Mouse (Mus musculus) cortical plate, adult 2 months (tissue): ENCODE measurements around the gene Kif1a. TPM values are rescaled to one million over a fixed set of nuclear protein-coding genes. Genes with fewer than 3 reads are reported as not detected.
"Not testable (repeated sequence)": the region's sequence is repeated elsewhere in the genome, so short reads cannot be mapped to it uniquely, and the experiment has no call there.

ENCODE experiments used
- H3K27ac ChIP-seq: fragments of 200-500 bp; 2 replicates; pipeline ENCODE4 v1.5.1; 2012; ENCODE audit warnings: low read length, control low read depth, inconsistent platforms; ENCODE audit not compliant: insufficient read depth
- H3K4me1 ChIP-seq: fragments of 200-500 bp; 2 replicates; pipeline ENCODE4 v1.6.1; 2011; ENCODE audit warnings: low read length; ENCODE audit not compliant: control insufficient read depth, insufficient read depth
- H3K4me3 ChIP-seq: fragments of 200-500 bp; 2 replicates; pipeline ENCODE4 v1.5.1; 2011; ENCODE audit warnings: mild to moderate bottlenecking, low read length, control low read depth; ENCODE audit not compliant: insufficient read depth
- CTCF ChIP-seq: fragments of 200-500 bp; IDR thresholded peaks from 2 replicates; pipeline ENCODE4 v1.5.1; 2011; ENCODE audit warnings: mild to moderate bottlenecking, control low read depth, low read length; ENCODE audit not compliant: insufficient read depth; ENCODE audit errors: extremely low read depth
- POLR2A ChIP-seq: fragments of 200-500 bp; IDR thresholded peaks from 2 replicates; pipeline ENCODE4 v1.6.1; 2011; ENCODE audit warnings: mild to moderate bottlenecking, low read length, control low read depth; ENCODE audit not compliant: insufficient read depth; ENCODE audit errors: extremely low read depth
- polyA plus RNA-seq: library from polyadenylated mRNA; depleted of rRNA; stranded (reverse); fragments of >200 nt; gene quantifications from 2 replicates; pipeline ENCODE4 v1.2.3, GENCODE M21; 2012; rRNA removed

The Kif1a gene
- polyA plus RNA-seq, 1 experiment, result 356 TPM

DNA sequence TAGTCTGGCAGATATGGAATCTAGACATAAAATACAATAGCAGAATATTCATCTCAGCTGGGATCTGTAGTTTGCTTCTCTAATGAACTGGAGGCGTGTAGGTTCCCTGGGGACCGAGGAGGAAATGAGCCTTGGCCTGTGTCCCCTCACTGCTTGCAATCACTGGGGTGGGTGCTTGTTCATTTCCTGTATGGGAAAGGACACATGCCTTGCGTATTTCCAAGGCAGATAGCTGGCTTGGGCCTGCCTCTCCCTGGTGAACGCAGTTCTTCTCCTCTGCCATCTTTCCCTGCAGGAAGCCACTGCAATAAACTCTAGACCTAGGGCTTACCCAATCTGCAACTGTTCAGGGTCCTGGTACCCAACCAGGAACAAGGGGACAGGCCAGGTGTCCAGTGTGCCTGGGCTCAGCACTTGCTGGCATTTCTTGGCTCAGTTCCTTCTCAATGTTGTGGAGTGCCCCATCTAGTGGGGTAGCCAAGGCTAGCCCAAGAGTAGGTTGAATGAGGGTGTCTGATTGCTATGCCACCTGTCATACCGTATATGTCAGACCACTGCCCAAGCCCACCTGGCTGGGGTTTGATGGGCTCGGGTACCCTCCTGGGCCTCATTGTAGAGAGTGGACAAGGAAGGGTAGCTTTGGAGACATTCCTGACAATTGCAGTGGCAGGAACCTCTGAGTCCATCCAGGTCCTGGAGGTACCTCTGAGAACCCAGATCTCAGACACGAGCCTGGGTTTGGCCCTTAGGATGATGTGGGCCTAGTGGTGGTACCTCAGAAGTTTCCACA is 120.5 kb downstream of the Kif1a start:
- H3K4me1 ChIP-seq, result no peaks in the 10 kb centered on the region
- TF ChIP-seq CTCF (no peak), POLR2A (no peak)
- H3K27ac ChIP-seq, result no peak overlapping the region
- no peak overlapping the region for H3K4me3 ChIP-seq

GRCm38 (mm10) chr1:92979073-92979602 is 122.6 kb downstream of the Kif1a start:
- TF ChIP-seq CTCF, result no peak
- TF ChIP-seq POLR2A, result no peak
- no peaks in the 10 kb centered on the region for H3K4me1 ChIP-seq
- H3K27ac ChIP-seq, result no peak overlapping the region
- H3K4me3 ChIP-seq, result no peak overlapping the region

- Histone ChIP-seq H3K4me3 (no peak overlapping the region), H3K4me1 (no peaks in the 10 kb centered on the region), H3K27ac (no peak overlapping the region)
- TF ChIP-seq POLR2A, result no peak
- TF ChIP-seq CTCF, result no peak
Measured at GRCm38 (mm10) chr1:92978645-92979044, 123.1 kb downstream of the Kif1a start.

- Histone ChIP-seq H3K4me1 (no peaks in the 10 kb centered on the region), H3K4me3 (no peak overlapping the region), H3K27ac (no peak overlapping the region)
- TF ChIP-seq CTCF (no peak), POLR2A (no peak)
Measured at GRCm38 (mm10) chr1:92976141-92976566, 125.6 kb downstream of the Kif1a start.

GRCm38 (mm10) chr1:92972854-92973253 is 128.9 kb downstream of the Kif1a start:
- TF ChIP-seq POLR2A, result no peak
- no peak for TF ChIP-seq CTCF
- Histone ChIP-seq H3K4me1 (no peaks in the 10 kb centered on the region), H3K27ac (no peak overlapping the region), H3K4me3 (no peak overlapping the region)

DNA sequence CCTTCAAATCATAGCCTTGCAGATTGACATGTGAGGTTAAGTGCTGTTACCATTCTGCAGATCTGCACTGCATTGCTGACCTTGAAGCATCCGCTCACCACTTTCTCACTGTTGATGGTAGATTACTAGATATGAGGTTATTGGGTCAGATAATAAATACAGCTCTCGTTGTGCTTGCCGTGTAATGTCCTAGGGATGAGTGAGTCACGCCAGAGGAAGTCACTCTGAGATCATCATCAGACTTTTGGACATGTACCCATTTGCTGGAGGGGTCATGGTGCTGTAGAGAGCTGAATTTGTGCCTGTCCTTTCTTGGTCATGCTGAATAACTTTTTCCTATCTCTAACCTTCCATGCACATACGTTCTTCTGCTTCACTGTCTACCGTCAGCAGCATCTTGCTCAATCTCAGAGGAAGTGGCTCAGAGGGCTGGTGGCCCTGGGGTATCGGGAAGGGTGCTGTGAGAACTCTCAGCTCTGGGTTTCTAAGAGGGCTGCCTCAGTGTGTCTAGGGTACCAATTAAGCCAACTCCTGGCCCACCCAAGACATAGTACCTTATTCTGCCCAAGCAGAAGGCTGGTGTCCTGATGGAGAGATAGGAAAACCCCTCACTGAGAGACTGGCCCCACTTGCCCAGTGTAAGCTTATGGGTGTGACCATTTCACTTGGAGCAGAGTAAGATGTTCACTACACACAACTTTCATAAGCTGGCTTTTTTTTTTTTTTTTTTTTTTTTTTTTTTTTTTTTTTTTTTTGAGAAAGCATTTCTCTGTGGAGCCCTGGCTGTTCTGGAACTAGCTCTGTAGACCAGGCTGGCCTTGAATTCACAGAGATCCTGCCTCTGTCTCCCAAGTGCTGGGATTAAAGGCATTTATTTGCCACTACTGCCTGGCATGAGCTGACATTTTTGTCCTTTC is 129.6 kb downstream of the Kif1a start:
- no peak overlapping the region for H3K27ac ChIP-seq
- no peaks in the 10 kb centered on the region for H3K4me1 ChIP-seq
- TF ChIP-seq CTCF (no peak), POLR2A (no peak)
- H3K4me3 ChIP-seq, result no peak overlapping the region

DNA sequence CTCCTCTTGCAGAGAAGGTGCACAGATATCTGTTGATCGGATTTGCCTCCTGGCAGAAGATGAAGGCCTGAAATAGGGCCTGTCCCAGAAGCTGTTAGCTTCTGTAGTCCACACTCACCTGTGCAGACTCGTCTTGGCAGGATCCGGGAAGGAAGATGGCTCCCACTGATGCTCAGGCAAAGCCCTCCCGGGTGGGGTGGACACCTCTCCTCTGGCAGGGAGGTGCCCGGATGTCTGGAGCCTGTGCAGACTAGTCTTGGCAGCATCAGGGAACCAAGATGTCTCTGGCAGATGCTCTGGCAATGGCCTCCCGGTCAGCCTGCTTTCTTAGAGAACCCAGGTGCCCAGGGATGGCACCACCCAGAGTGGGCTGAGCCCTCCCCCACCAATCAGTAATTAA is 131.0 kb downstream of the Kif1a start:
- H3K4me3 ChIP-seq, H3K27ac ChIP-seq, H3K4me1 ChIP-seq: not testable (repeated sequence)

Other genes starting within 250 kb of the Kif1a start
- 0.23 and 0.25 TPM in 2 replicates for gene Ankmy1, start 199.0 kb downstream of the Kif1a start, polyA plus RNA-seq
- 52.9 and 55.3 TPM in 2 replicates for gene Dusp28, start 195.0 kb downstream of the Kif1a start, polyA plus RNA-seq
- gene Rnpepl1, start 191.2 kb downstream of the Kif1a start, polyA plus RNA-seq, result 38.5 and 41.1 TPM in 2 replicates
- gene Capn10, start 167.6 kb downstream of the Kif1a start, polyA plus RNA-seq, result 40.0 and 42.0 TPM in 2 replicates
- gene Gpr35, start 151.1 kb downstream of the Kif1a start, polyA plus RNA-seq, result 0.21 and 0.26 TPM in 2 replicates
- not detected in 2 replicates for gene Aqp12, start 95.6 kb downstream of the Kif1a start, polyA plus RNA-seq
- not detected in 2 replicates for gene Agxt, start 33.3 kb upstream of the Kif1a start, polyA plus RNA-seq
- not detected in 2 replicates for gene 2310007B03Rik, start 59.0 kb upstream of the Kif1a start, polyA plus RNA-seq
- 0.15 and 0.29 TPM in 2 replicates for gene Crocc2, start 66.8 kb upstream of the Kif1a start, polyA plus RNA-seq
- gene Sned1, start 133.9 kb upstream of the Kif1a start, polyA plus RNA-seq, result 6.3 and 7.1 TPM in 2 replicates
- gene Mterf4, start 204.0 kb upstream of the Kif1a start, polyA plus RNA-seq, result 18.7 and 19.0 TPM in 2 replicates
- gene Ppp1r7, start 240.9 kb upstream of the Kif1a start, polyA plus RNA-seq, result 27.3 and 30.4 TPM in 2 replicates
- 6.4 and 6.9 TPM in 2 replicates for gene Pask, start 241.5 kb upstream of the Kif1a start, polyA plus RNA-seq